Mouse (Mus musculus) spleen, adult 2 months (tissue): ENCODE measurements around the gene Pde4d.

Experiments
- CTCF ChIP-seq: fragments of 200-500 bp; IDR thresholded peaks from 2 replicates; pipeline ENCODE4 v1.5.1; 2011; ENCODE audit warnings: mild to moderate bottlenecking, inconsistent platforms; ENCODE audit not compliant: insufficient read depth, insufficient read length, insufficient replicate concordance; ENCODE audit errors: extremely low read depth
- POLR2A ChIP-seq: fragments of 200-500 bp; IDR thresholded peaks from 2 replicates; pipeline ENCODE4 v1.6.1; 2011; ENCODE audit warnings: low read depth, low read length, inconsistent platforms

DNA sequence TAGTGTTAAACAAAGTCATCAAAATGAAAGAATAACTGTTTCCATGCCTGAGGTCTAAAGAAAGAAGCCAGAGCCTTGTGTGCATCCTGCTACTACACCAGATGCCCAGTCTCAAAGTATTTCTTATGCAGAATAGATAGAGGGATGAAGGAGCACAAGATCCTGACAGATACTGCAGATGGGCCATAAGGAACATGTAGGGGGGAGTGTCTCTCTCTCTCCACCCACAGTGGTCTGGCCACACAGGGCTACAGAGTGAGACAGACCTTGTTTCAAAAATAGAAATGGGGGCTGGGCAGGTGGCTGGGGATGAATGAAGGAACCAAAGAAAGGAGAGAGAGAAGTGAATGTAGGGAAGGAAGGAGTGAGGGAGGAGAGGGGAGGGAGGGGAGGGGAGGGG lies 1188.5 kb downstream of the Pde4d start:
- no peak for TF ChIP-seq POLR2A
- no peak for TF ChIP-seq CTCF
